Mouse (Mus musculus) midbrain, embryonic 11.5 days (tissue): ENCODE data around the gene Recql5. TPM values are rescaled to one million over a fixed set of nuclear protein-coding genes. Genes with fewer than 3 reads are reported as not detected.

Experiments used
- ATAC-seq: fragments of 200-750 bp; cut with Nextera tagmentation; 2 replicates; pipeline ENCODE4 v1.8.0; 2017; ENCODE audit warnings: moderate TSS enrichment, moderate library complexity; ENCODE audit not compliant: low FRiP score
- DNase-seq: peaks from one replicate; pipeline ENCODE4 v3.0.0; 2015; ENCODE audit warnings: low spot score; ENCODE audit errors: missing footprints
- H3K27ac ChIP-seq: fragments of 300-500 bp; sonication (generic); 2 replicates; pipeline ENCODE4 v1.5.1; 2014; ENCODE audit warnings: low read depth, low read length
- H3K27me3 ChIP-seq: fragments of 300-500 bp; sonication (generic); 2 replicates; pipeline ENCODE4 v1.6.1; 2014; ENCODE audit warnings: mild to moderate bottlenecking, low read length, moderate library complexity, mixed read lengths; ENCODE audit not compliant: control insufficient read depth, insufficient read depth
- H3K36me3 ChIP-seq: fragments of 300-500 bp; sonication (generic); 2 replicates; pipeline ENCODE4 v1.6.1; 2014; ENCODE audit warnings: mild to moderate bottlenecking, low read length, moderate library complexity, mixed read lengths; ENCODE audit not compliant: control insufficient read depth, insufficient read depth
- H3K4me1 ChIP-seq: fragments of 300-500 bp; sonication (generic); 2 replicates; pipeline ENCODE4 v1.6.1; 2014; ENCODE audit warnings: low read length; ENCODE audit not compliant: control insufficient read depth, insufficient read depth
- H3K4me2 ChIP-seq: fragments of 300-500 bp; sonication (generic); 2 replicates; pipeline ENCODE4 v1.6.1; 2014; ENCODE audit warnings: mild to moderate bottlenecking, moderate library complexity
- H3K4me3 ChIP-seq: fragments of 300-500 bp; sonication (generic); 2 replicates; pipeline ENCODE4 v1.5.1; 2014; ENCODE audit warnings: low read depth, low read length
- H3K9ac ChIP-seq: fragments of 300-500 bp; sonication (generic); 2 replicates; pipeline ENCODE4 v1.6.1; 2014; ENCODE audit warnings: low read length
- H3K9me3 ChIP-seq: fragments of 300-500 bp; sonication (generic); 2 replicates; pipeline ENCODE4 v1.6.1; 2016; ENCODE audit warnings: low read length; ENCODE audit not compliant: control insufficient read depth
- WGBS: fragments of 180-500 bp; shearing (Covaris S2); extraction: QIAGEN DNeasy Blood & Tissue Kit; methylation state at CpG from one replicate; pipeline ENCODE4 v1.1.7; 2014; 5-methylcytosine and 5-hydroxymethylcytosine counted together
- polyA plus RNA-seq: library from polyadenylated mRNA; unstranded; fragments of >200 nt; fragmentation: Nextera tagmentation; extraction: Ambion mirVana; gene quantifications from 2 replicates; pipeline ENCODE4 v1.2.1, GENCODE M21; 2014

Recql5 gene
- 16.1 and 18.4 TPM in 2 replicates for polyA plus RNA-seq

GRCm38 (mm10) chr11:115933108-115933746 lies at the start of gene Recql5, which contains the start of gene Sap30bp:
TSS of gene Recql5 (minus strand) at chr11:115933477.
TSS of gene Sap30bp (plus strand) at chr11:115933282.
- under 1% methylated on average over 28 of the region's 28 CpGs for WGBS
- Histone ChIP-seq H3K9me3 (no peaks in the 10 kb centered on the region), H3K27ac (no peak within 1 kb of the TSS), H3K27me3 (no peaks in the 10 kb centered on the region), H3K4me3 (peak within 1 kb of the TSS; percentile 82), H3K4me1 (peaks cover 16% of the 10 kb centered on the region), H3K4me2 (peak within 1 kb of the TSS; percentile 92), H3K9ac (peak within 1 kb of the TSS; percentile 84), H3K36me3 (peaks cover 3% of the 10 kb centered on the region; the same call in 1 of the 2 replicates)
- ATAC-seq (peak; percentile 100), DNase-seq (peak; percentile 100)

- no peak overlapping the region for H3K4me2 ChIP-seq
- 90% methylated on average over 15 of the region's 15 CpGs for WGBS
- ATAC-seq (no peak), DNase-seq (no peak)
- H3K27me3 ChIP-seq, result no peaks in the 10 kb centered on the region
- no peak overlapping the region for H3K27ac ChIP-seq
- no peak overlapping the region for H3K9ac ChIP-seq
- H3K4me3 ChIP-seq, result no peak overlapping the region
- H3K4me1 ChIP-seq, result no peaks in the 10 kb centered on the region
- H3K36me3 ChIP-seq, result no peaks in the 10 kb centered on the region
- no peaks in the 10 kb centered on the region for H3K9me3 ChIP-seq
These were observed 49.2 kb upstream of the Recql5 start for GRCm38 (mm10) chr11:115982472-115982871.

GRCm38 (mm10) chr11:115975544-115975943 lies 42.3 kb upstream of the Recql5 start:
- peaks cover 4% of the 10 kb centered on the region; the same call in 1 of the 2 replicates for H3K4me1 ChIP-seq
- ATAC-seq, result no peak
- H3K27ac ChIP-seq, result no peak overlapping the region
- H3K9ac ChIP-seq, result no peak overlapping the region
- H3K4me3 ChIP-seq, result no peak overlapping the region
- peaks cover 29% of the 10 kb centered on the region for H3K27me3 ChIP-seq
- DNase-seq, result no peak
- H3K4me2 ChIP-seq, result no peak overlapping the region
- H3K36me3 ChIP-seq, result no peaks in the 10 kb centered on the region
- 40% methylated on average over 12 of the region's 12 CpGs for WGBS
- no peaks in the 10 kb centered on the region for H3K9me3 ChIP-seq

GRCm38 (mm10) chr11:115975083-115975420 lies 41.8 kb upstream of the Recql5 start:
- Histone ChIP-seq H3K9ac (no peak overlapping the region), H3K27ac (no peak overlapping the region), H3K4me1 (peaks cover 7% of the 10 kb centered on the region), H3K27me3 (peaks cover 29% of the 10 kb centered on the region), H3K4me2 (peak overlapping the region; percentile 50), H3K9me3 (no peaks in the 10 kb centered on the region), H3K36me3 (no peaks in the 10 kb centered on the region), H3K4me3 (peak overlapping the region; percentile 32)
- 4% methylated on average over 18 of the region's 18 CpGs for WGBS
- no peak for ATAC-seq
- peak; percentile 89 for DNase-seq

GRCm38 (mm10) chr11:115974309-115975082 lies 41.2 kb upstream of the Recql5 start, which contains the start of gene Itgb4:
TSS of gene Itgb4 (plus strand) at chr11:115974709.
- peaks cover 29% of the 10 kb centered on the region for H3K27me3 ChIP-seq
- H3K4me3 ChIP-seq, result peak within 1 kb of the TSS; percentile 32
- no peaks in the 10 kb centered on the region for H3K36me3 ChIP-seq
- H3K4me2 ChIP-seq, result peak within 1 kb of the TSS; percentile 50
- ATAC-seq, result no peak
- peaks cover 9% of the 10 kb centered on the region for H3K4me1 ChIP-seq
- DNase-seq, result no peak
- 16% methylated on average over 42 of the region's 58 CpGs for WGBS
- no peaks in the 10 kb centered on the region for H3K9me3 ChIP-seq
- no peak within 1 kb of the TSS for H3K27ac ChIP-seq
- H3K9ac ChIP-seq, result no peak within 1 kb of the TSS

- H3K9me3 ChIP-seq, result no peaks in the 10 kb centered on the region
- H3K27ac ChIP-seq, result no peak overlapping the region
- no peak overlapping the region for H3K4me2 ChIP-seq
- H3K4me1 ChIP-seq, result peaks cover 9% of the 10 kb centered on the region
- H3K9ac ChIP-seq, result no peak overlapping the region
- peak; percentile 62; the same call in 1 of the 2 replicates for ATAC-seq
- no peak overlapping the region for H3K4me3 ChIP-seq
- WGBS, result 71% methylated on average over 6 of the region's 6 CpGs
- peaks cover 6% of the 10 kb centered on the region; the same call in 1 of the 2 replicates for H3K36me3 ChIP-seq
- no peak for DNase-seq
- peaks cover 24% of the 10 kb centered on the region for H3K27me3 ChIP-seq
These were observed 37.7 kb upstream of the Recql5 start for GRCm38 (mm10) chr11:115971016-115971415.

- ATAC-seq (no peak), DNase-seq (no peak)
- no peak overlapping the region for H3K4me2 ChIP-seq
- H3K4me3 ChIP-seq, result no peak overlapping the region
- WGBS, result 67% methylated on average over 15 of the region's 15 CpGs
- no peak overlapping the region; the same call in 1 of the 2 replicates for H3K27ac ChIP-seq
- H3K9me3 ChIP-seq, result no peaks in the 10 kb centered on the region
- peaks cover 16% of the 10 kb centered on the region for H3K27me3 ChIP-seq
- peaks cover 9% of the 10 kb centered on the region for H3K4me1 ChIP-seq
- peaks cover 13% of the 10 kb centered on the region; the same call in 1 of the 2 replicates for H3K36me3 ChIP-seq
- H3K9ac ChIP-seq, result peak overlapping the region; percentile 22; the same call in 1 of the 2 replicates
These were observed 36.9 kb upstream of the Recql5 start for GRCm38 (mm10) chr11:115970006-115970673.

- Histone ChIP-seq H3K27me3 (peaks cover 3% of the 10 kb centered on the region), H3K36me3 (peaks cover 24% of the 10 kb centered on the region), H3K4me2 (no peak overlapping the region), H3K4me1 (peaks cover 4% of the 10 kb centered on the region), H3K9ac (no peak overlapping the region), H3K4me3 (no peak overlapping the region), H3K9me3 (no peaks in the 10 kb centered on the region), H3K27ac (no peak overlapping the region)
- no peak for ATAC-seq
- no peak for DNase-seq
- WGBS, result 68% methylated on average over 5 of the region's 5 CpGs
These were observed 35.6 kb upstream of the Recql5 start for GRCm38 (mm10) chr11:115968731-115969405.
